Mouse (Mus musculus) small intestine, adult 2 months (tissue): Measurements from ENCODE around the gene Pik3cb. TPM values are rescaled to one million over a fixed set of nuclear protein-coding genes. Genes with fewer than 3 reads are reported as not detected.

Experiments
- H3K27ac ChIP-seq: fragments of 200-500 bp; 2 replicates; pipeline ENCODE4 v1.5.1; 2012; ENCODE audit warnings: low read depth, low read length, control low read depth, inconsistent platforms; ENCODE audit not compliant: insufficient read depth
- H3K27me3 ChIP-seq: fragments of 200-500 bp; 2 replicates; pipeline ENCODE4 v1.6.1; 2012; ENCODE audit warnings: mild to moderate bottlenecking, moderate library complexity, low read length, inconsistent platforms; ENCODE audit not compliant: control insufficient read depth, insufficient read depth
- H3K36me3 ChIP-seq: fragments of 200-500 bp; 2 replicates; pipeline ENCODE4 v1.6.1; 2012; ENCODE audit warnings: mild to moderate bottlenecking, low read length, control low read depth, inconsistent platforms; ENCODE audit not compliant: control insufficient read depth, insufficient read depth
- H3K4me1 ChIP-seq: fragments of 200-500 bp; 2 replicates; pipeline ENCODE4 v1.6.1; 2012; ENCODE audit warnings: low read length, inconsistent platforms, mixed read lengths; ENCODE audit not compliant: control insufficient read depth, insufficient read depth, insufficient read length
- H3K4me3 ChIP-seq: fragments of 200-500 bp; 2 replicates; pipeline ENCODE4 v1.5.1; 2012; ENCODE audit warnings: low read depth, mild to moderate bottlenecking, control low read depth, inconsistent platforms, low read length, moderate library complexity
- CTCF ChIP-seq: fragments of 200-500 bp; IDR thresholded peaks from 2 replicates; pipeline ENCODE4 v1.5.1; 2012; ENCODE audit warnings: low read depth, mild to moderate bottlenecking, control low read depth, inconsistent platforms, low read length, moderate library complexity, mixed read lengths; ENCODE audit not compliant: insufficient replicate concordance, insufficient read length; ENCODE audit errors: extremely low read depth
- POLR2A ChIP-seq: fragments of 200-500 bp; IDR thresholded peaks from 2 replicates; pipeline ENCODE4 v1.6.1; 2012; ENCODE audit warnings: low read depth, mild to moderate bottlenecking, control low read depth, inconsistent platforms, low read length, moderate library complexity
- WGBS: fragments of 180-500 bp; shearing (Covaris S2); methylation state at CpG from one replicate; pipeline ENCODE4 v1.1.7; 2018; 5-methylcytosine and 5-hydroxymethylcytosine counted together
- polyA plus RNA-seq: library from polyadenylated mRNA; depleted of rRNA; stranded (reverse); fragments of >200 nt; gene quantifications from 2 replicates; pipeline ENCODE4 v1.2.3, GENCODE M21; 2012; rRNA removed

Pik3cb gene
- polyA plus RNA-seq, 1 experiment, result 2.1 TPM

GRCm38 (mm10) chr9:98999881-99000339 is 140.5 kb downstream of the Pik3cb start:
- WGBS, result 63% methylated on average over 9 of the region's 9 CpGs
- TF ChIP-seq POLR2A (no peak), CTCF (no peak)

GRCm38 (mm10) chr9:98994103-98994502 is 146.3 kb downstream of the Pik3cb start:
- no peaks in the 10 kb centered on the region for H3K4me1 ChIP-seq
- no peak overlapping the region for H3K4me3 ChIP-seq
- peaks cover 15% of the 10 kb centered on the region for H3K36me3 ChIP-seq
- H3K27ac ChIP-seq, result no peak overlapping the region
- H3K27me3 ChIP-seq, result no peaks in the 10 kb centered on the region
- WGBS, result 89% methylated on average over 4 of the region's 4 CpGs
- TF ChIP-seq POLR2A (no peak), CTCF (no peak)

More at GRCm38 (mm10) chr9:98999881-99000339, 140.5 kb downstream of the Pik3cb start:
- Histone ChIP-seq H3K27me3 (no peaks in the 10 kb centered on the region), H3K27ac (no peak overlapping the region), H3K36me3 (peaks cover 34% of the 10 kb centered on the region), H3K4me1 (no peaks in the 10 kb centered on the region), H3K4me3 (no peak overlapping the region)

- H3K27ac ChIP-seq, result no peak overlapping the region
- peaks cover 2% of the 10 kb centered on the region; the same call in 1 of the 2 replicates for H3K4me1 ChIP-seq
- 17% methylated on average over 9 of the region's 9 CpGs for WGBS
- H3K4me3 ChIP-seq, result no peak overlapping the region
- peaks cover 2% of the 10 kb centered on the region; the same call in 1 of the 2 replicates for H3K36me3 ChIP-seq
- peaks cover 4% of the 10 kb centered on the region; the same call in 1 of the 2 replicates for H3K27me3 ChIP-seq
- TF ChIP-seq CTCF, result no peak
- TF ChIP-seq POLR2A, result no peak
These were observed 153.3 kb downstream of the Pik3cb start for GRCm38 (mm10) chr9:98987131-98987530.

Other genes starting within 250 kb of the Pik3cb start
- gene 7420426K07Rik, start 237.5 kb downstream of the Pik3cb start, polyA plus RNA-seq, result not detected in 2 replicates
- gene Foxl2, start 185.3 kb downstream of the Pik3cb start, polyA plus RNA-seq, result 0.08 TPM in 1 of 2 replicates, not detected in the other
- 0.85 and 1.2 TPM in 2 replicates for gene Faim, start 154.2 kb downstream of the Pik3cb start, polyA plus RNA-seq
- 39.4 and 90.3 TPM in 2 replicates for gene Gm1123, start 104.9 kb downstream of the Pik3cb start, polyA plus RNA-seq
- gene Faiml, start 96.6 kb upstream of the Pik3cb start, polyA plus RNA-seq, result not detected in 2 replicates
- gene Cep70, start 102.7 kb upstream of the Pik3cb start, polyA plus RNA-seq, result 0.24 and 0.44 TPM in 2 replicates
- 0.23 and 0.24 TPM in 2 replicates for gene Esyt3, start 217.9 kb upstream of the Pik3cb start, polyA plus RNA-seq